Mouse (Mus musculus) cerebral cortex, adult 2 months (tissue): ENCODE measurements around the gene Gsk3b.

Experiments
- WGBS: fragments of 180-500 bp; shearing (Covaris S2); methylation state at CpG from one replicate; pipeline ENCODE4 v1.1.7; 2018; 5-methylcytosine and 5-hydroxymethylcytosine counted together

Gsk3b gene

DNA sequence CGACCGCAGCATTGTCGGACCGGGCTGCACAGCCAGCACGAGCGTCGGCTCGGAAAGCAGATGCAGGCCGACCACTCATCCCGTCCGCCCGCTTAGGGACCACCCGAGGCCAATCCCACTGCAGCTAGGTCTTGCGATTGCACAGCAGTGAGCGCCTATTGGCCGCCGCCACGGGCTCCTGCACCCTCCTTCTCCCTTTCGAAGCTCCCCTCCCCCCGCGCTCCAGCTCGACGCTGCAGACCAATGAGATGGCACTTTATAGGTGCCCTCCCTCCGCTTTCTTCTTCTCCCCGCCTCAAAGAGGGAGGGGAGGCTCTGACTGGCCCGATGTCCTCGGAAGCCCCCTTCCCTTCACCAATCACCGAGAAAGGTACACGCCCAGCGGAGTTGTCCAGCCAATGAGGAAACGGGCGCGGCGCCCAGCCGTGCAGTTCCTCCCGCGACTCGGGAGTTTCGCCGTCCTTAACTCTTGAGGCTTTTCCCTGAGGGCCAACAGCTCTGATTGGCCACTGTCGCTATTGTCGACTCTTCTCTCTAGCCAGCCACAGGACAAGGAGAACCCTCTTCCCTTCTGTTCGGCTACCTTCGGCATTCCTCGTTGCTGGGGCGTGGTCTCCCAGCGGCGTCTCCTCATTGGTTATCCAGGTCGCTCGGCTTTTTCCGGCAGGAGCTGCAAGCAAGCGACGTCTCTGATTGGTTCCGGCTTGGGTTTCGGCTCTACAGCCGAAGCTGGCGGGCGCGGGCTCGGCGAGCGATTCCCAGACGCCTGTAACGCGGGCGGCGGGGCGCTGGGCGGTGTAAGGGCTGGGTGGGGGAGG lies at the start of gene Gsk3b:
Gsk3b (plus strand) TSS at position 373 of the 818 bp plus-strand sequence.
- under 1% methylated on average over 69 of the region's 69 CpGs for WGBS

DNA sequence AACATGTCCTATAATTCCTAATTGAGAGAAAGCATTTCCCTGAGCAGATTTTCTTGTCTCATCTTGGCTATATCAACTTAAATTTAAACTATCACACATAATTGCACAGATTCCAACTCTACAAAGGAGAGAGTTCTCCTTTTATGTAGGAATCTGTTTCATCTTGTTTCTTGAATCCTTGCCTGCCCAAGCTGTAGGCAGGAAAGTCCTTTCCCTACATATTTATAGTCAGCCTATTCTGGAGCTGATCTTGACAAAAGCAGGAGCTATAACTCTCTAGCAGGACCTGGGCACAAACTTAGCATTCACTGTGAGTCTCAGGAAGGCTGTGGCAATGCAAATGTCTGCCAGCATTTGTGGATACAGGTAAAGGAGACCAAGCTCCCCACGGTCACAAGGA lies 46.6 kb upstream of the Gsk3b start:
- 63% methylated on average over 1 of the region's 1 CpGs for WGBS

DNA sequence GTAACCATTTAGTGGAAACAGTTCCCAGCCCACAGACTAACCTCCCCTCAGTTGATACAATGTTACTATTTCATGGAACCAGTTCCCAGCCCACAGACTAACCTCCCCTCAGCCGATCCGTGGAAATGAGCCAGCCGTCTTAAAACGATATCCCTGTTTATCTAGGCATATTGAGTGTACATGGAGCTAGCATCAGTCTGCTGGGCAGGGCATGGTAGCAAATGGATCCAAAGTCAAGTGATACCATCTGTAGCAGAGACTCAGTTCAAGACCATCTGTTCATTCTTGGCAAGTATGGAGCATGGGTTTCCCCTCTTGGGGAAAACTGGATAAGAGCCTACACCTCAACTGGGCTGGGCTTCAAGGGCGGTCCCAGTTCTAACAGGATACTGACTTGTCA lies 44.2 kb upstream of the Gsk3b start:
- WGBS = 49% methylated on average over 5 of the region's 5 CpGs

DNA sequence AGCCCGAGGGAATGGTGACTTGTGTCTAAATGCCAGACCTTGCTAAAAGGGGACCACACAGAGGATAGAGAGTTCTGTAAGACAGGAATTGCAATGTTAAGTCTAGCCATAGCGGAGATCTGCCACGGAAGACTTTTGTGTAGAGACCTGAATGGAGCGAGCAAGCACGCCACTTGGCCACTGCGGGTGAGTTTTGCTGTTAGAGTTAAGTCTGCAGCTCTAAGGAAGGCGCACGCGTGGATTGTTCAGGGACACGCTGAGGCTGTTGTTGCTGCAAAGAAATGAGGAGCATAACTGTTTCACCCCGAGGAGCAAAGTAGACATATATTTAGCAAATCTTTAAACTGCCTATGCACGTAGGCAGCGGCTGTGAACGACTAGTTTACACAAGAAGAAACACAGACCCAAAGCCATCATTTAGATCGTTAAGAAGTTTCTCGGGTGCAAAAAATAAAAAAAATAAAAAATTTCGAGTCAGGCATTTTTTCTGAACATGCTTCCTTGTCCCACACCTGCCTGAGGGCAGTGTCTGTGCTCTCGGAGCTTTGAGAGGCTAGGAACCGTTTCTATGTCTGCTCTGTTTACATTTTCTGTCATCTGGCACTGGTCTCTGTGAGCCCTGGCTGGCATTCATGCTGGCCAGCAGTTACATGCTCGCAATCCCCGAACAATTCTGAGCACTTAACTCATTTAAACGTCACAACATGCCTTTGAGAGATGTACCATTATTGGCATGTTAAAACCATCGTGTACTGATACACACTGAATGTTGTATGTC lies 40.8 kb upstream of the Gsk3b start:
- 18% methylated on average over 23 of the region's 23 CpGs for WGBS

DNA sequence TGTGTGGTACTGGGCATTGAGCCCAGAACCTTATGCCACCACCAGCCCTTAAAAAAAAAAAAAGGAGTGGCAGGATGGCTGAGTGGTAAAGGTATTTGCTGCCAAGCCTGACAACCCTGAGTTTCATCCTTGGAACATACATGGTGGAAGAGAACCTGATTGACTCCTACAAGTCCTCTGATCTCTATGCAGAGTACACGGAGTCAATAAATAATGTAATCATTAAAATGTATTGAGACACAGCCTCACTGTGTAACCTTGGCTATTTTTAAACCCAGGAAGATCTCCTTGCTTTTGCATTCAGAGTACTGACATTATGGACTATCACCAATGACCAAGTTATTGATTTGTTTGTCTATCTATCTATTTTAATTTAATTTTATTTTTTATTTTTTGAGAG lies 30.9 kb upstream of the Gsk3b start:
- 94% methylated on average over 1 of the region's 1 CpGs for WGBS

DNA sequence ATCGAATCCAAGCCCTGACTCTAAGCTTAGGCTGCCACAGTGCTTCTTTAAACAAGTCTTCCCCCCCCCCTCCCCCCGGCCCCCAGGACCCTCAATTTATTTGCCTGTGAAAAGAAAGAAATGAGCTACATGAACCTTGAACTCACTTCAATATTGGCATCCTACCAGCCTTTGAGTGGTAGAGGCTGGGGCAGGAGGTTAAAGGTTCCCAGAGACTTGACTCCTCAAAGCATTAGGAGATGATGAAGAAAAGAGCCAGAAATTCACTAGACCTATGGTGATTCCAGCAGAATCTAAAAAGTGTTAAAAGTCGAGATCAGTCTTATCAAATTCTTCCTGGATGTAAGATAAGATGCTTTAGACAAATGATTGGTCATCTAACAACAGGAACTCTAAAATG lies 30.0 kb upstream of the Gsk3b start:
- WGBS = 88% methylated on average over 3 of the region's 3 CpGs

DNA sequence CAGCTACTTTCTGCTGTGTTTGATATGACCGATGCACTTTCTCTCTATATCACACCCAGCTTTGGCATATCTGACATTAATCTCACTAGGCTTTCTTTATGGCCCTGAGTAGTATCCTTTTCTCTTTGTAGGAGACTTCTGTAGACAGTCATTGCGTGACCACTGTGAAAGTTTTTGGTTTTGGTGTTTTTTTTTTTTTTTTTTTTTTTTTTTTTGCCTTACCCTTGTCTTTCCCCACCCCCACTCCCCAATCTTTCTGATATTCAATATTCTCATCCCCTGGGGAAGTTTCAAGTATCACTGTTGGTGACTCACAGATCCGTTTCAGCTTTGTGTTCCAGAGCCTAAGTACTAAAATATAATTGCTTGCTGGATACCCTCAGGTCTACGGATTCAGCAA lies 29.2 kb upstream of the Gsk3b start:
- 89% methylated on average over 4 of the region's 4 CpGs for WGBS

DNA sequence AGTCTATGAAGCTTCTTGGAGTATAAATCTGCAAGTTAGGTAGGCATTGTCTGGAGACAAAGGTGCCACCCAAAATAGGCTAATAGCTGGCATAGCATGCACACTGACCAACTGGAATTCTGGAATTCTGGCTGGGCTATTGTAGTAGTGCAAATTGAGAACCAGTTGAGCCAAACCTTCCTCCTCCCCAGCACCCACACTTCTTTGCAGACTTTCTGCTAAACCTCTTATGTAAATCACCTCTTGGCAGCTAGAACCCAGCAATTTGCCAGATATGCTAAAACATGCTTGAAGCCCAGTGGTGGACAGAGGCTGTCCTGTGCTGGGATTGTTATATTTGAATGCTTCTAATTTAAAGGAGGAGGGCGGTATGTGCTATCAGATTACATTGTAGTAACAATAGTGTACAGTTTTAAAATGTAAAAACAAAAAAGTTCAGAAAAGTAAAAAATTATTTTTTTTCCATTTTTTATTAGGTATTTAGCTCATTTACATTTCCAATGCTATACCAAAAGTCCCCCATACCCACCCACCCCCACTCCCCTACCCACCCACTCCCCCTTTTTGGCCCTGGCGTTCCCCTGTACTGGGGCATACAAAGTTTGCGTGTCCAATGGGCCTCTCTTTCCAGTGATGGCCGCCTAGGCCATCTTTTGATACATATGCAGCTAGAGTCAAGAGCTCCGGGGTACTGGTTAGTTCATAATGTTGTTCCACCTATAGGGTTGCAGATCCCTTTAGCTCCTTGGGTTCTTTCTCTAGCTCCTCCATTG lies 14.8 kb upstream of the Gsk3b start:
- 55% methylated on average over 1 of the region's 5 CpGs for WGBS

DNA sequence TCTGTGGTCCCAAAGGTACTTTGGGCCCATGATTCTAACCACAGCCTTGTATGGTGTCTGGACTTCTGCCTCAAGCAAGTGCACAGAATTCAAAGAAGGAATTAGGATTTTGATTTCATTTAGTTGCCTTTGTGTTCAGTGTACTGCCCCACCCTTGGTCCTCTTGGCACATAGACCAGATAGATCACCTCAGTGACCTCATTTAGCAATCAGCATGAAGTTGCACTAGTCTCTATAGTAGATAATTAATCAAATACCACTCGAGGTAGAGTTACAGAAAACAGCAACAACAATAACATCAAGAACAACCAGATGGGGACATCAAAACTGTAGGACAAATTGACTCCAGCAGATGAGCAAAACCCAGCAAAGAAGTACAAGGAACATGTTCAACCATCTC lies 8.6 kb upstream of the Gsk3b start:
- 88% methylated on average over 1 of the region's 1 CpGs for WGBS

DNA sequence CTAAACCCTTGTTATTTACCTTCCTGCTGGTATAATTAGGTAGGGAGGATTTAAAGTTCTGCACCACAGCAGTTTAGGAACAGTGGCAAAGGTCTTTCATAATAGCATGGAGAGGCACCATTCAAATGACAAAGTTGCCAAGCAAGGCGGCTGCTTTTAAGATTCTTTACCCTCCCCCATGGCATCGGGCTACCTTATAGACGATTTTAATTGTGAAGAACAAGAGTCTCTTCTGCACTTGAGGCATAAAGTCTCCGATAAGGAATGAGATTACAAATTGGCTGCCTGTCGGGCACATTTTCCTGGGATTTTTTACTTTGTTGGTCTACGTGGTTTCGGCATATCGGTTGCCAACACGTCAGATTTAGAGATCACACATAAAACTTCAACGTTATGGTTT lies 1.6 kb upstream of the Gsk3b start:
- 18% methylated on average over 10 of the region's 10 CpGs for WGBS

DNA sequence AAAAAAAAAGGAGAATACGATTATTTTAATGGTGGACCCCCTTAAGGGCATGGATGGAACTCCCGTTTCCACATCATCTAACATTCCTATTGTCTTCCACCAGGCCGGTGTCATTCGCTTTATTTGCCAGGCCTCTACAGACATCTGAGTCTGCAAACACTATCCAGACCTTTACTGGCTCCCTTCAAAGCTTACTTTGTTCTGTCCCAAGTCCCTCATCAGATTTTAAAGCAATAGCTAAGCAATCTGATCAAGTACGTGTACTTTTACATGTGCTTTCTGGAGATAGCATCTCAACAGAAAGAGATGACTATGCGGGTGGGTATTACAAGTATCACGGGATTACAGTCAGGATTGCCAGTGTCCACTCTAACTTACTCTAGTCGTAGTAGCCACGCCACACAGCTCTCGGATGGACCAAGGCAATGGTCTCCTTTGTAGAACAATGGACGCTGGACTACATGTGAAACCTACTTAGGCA lies 1.1 kb upstream of the Gsk3b start:
- WGBS = 2% methylated on average over 11 of the region's 11 CpGs

DNA sequence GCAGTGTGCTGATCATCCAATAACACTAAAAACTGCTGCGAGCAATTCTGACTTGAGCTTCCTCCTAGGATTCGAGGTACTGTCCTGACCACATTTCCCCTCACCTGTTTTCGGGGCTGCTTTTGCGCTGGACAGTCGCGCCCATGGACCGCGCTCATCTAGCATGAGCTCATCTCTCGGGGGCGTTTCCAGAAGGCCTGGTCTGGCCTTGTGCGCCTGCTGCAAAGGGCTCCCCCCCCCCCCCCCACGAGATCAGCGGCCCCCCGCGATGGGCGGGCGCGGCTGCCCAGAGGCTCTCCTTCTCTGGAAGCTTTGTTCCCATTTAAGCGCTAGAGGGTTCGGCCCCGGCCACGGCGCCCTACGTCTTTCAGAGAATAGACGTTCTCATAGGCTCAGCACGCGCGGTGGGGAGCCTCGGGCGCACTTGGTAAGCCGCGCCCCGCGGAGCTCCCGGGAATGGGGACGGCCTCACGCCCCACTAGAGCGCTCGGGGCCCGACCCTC lies 624 bp upstream of the Gsk3b start:
- under 1% methylated on average over 40 of the region's 40 CpGs for WGBS

DNA sequence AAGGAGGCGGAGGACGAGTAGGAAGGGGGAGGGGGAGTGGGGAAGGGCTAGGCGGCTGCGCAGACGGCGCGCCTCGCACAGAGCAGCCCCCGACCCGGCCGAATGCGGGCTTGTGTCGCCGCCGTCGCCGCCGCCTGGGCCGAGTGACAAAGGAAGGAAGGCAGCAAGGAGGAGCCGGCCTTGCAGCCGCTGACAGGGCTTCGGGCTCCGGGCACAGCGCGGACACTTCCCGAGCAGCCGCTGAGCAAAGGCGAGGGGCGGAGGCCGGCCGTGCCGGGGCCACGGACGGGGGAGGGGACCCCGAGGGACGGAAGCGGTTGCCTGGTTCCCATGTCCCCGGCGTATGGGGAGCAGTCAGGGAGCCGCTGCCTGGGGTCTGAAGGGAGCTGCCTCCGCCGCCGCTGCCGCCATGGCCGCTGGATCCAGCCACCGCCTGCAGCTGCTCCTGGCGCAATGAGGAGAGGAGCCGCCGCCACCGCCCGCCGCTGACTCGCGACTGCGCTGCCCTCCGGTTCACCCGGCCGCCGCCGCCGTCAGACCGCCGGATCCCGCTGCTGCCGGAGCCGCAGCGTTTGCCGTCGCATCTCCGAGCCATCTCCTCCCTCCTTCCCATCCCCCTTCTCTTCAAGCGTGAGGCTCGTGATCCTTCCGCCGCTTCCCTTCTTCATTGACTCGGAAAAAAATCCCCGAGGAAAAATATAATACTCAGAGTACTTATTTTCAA lies 808 bp downstream of the Gsk3b start:
- under 1% methylated on average over 76 of the region's 76 CpGs for WGBS

DNA sequence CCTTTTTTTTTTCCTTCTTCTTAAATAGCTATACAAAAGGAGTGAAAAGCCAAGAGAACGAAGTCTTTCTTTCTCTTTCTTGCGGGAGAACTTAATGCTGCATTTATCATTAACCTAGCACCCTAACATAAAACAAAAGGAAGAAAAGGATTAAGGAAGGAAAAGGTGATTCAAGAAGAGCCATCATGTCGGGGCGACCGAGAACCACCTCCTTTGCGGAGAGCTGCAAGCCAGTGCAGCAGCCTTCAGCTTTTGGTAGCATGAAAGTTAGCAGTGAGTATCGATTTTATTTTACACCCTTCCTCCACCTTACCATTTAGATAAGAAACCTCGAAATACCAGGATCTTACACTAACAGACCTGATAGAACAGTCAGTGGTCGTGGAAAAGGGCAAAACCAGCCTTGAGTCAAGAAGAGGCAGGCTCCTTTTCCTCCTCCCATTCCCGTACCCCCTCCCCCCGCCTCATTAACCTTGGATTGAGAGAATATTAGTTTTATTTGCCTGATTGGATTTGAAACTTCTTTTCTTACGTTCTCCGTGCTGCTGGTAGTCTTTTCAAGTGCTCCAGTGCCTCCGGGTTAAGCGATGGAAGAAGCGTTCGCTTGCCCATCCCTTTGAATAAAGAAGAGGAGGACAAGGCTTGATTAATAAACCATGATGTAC lies 1.7 kb downstream of the Gsk3b start:
- WGBS = 1% methylated on average over 17 of the region's 17 CpGs

DNA sequence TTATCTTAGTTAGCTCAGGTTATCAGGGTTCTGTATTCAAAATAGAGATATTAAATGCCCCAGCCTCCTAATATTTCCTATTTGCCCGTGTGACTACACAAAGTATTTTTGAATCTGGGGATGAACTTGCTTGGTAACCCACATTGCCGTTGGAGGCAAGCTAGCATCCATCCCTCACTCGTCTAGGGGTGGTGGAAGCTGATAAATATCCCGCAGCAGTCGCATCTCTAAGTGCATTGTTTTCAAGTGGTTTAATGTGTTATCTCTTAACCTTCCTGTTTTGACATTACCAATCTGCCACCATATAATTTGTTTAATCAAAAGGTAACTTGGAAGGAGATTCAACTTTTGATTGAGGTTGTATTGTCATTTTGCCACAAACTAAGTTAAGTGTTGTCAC lies 2.2 kb downstream of the Gsk3b start:
- 2% methylated on average over 5 of the region's 5 CpGs for WGBS

DNA sequence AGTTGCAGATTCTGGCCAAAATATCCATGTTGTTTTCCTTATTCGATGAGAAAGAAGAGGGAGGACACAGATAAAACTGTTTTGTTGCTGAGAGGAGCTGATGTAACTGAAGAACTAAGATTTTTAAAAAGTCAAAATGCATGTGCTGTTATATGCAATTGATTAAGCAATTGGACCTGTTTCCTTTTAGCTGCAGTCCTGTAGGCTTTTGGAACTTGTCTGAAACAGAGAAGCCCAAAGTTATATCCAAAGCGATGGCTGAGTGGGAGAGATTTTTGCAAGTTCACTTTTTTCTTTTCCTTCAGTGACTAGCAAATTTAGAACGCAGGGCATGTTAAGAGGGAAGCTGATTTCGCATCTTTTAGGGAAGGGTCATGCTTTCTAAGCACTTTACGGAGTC lies 2.9 kb downstream of the Gsk3b start:
- under 1% methylated on average over 5 of the region's 5 CpGs for WGBS

DNA sequence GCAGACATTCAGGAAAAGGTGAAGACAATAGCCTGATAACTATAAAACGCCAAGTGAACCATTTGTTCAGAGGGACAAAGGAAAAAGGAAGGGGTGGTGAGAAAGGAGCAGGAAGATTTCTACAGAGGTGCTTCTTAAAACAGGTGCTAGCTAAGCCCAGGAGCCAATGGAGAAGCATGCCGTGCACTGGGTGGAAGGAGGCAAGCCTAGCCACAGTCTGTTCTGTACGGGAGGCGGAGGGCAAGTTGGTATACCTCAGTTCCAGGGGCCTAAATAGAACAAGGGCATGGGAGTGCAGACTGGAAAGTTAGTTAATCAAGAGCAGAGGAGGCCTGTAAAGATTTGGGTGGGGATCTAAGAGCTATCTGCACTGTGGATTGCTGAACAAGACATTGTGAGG lies 3.8 kb downstream of the Gsk3b start:
- 4% methylated on average over 4 of the region's 4 CpGs for WGBS

DNA sequence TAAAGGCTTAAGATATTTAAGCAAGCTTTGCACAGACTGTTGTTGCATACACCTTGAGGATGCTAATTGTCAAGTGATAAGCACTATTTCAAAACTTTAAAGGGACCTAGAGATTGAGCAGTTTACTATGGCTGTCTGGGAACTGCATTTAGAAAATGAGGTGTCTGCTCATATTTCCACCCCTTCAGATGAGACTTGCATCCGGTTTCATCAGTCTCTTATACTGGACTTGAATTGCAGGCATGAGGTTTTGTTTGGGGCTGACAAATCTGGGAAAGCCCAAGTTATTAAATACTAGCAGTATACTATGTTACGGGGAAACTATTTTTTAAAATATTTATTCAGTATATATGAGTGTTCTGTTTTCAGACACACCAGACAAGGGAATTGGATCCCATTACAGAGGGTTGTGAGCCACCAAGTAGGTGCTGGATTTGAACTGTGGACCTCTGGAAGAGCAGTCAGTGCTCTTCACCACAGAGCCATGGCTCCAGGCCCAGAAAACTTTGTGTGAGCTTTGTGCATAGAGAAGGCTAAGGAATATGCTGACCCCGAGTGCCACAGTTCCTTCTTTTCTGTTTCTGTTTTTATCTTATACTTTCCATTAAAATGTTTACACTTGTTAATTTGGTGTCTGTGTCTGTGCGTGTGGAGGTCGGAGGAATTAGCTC lies 6.5 kb downstream of the Gsk3b start:
- 32% methylated on average over 5 of the region's 5 CpGs for WGBS

DNA sequence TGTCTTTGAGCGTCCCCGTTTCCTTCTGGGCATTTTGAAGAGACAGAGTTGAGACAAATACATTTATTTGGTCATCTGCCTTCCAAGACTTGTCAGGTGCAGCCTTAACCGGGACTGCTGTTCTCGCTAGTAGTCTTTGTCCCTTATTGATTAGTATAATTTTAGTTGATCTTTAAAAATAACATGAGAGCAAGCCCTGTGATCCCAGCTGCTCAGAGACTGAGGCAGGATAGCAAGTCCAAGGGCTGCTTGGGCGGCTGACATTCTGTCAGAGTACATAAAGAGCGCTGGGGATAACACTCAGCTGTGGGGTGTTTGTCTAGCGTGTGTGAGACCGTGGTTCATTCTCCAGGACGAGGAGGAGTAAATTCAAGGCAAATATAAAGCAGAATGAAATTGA lies 8.7 kb downstream of the Gsk3b start:
- 37% methylated on average over 9 of the region's 9 CpGs for WGBS

DNA sequence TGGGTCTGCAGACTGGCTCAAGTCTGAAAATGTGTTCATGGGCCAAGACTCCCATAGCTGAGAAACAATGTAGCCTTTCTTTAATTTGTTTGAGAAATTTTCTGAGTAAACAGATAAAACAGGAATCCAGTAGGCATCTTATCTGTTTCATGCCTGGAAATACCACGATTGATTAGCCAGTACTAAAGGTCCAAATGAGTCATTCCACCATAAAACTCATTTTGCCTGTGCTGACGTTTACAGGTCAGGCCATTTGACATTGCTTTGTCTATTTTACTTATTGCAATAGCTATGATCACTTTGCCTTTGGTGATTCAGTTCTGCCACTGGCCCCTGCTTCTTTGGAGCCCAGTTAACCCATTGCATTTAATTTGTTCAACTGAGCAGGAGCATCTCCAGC lies 11.8 kb downstream of the Gsk3b start:
- WGBS = 78% methylated on average over 2 of the region's 2 CpGs
